Mouse (Mus musculus) left cerebral cortex, adult 8-10 months (tissue): ENCODE data around the gene Ugt1a6a. TPM values are rescaled to one million over a fixed set of nuclear protein-coding genes. Genes with fewer than 3 reads are reported as not detected.
A peak's percentile ranks its signal among the peaks of the same experiment; 100 is the strongest.

ENCODE experiments used
- DNase-seq, 2 experiments: peaks; one replicate each; pipeline ENCODE4 v3.0.0; 2022; ENCODE audit warnings: low spot score in 2 of 2
- total RNA-seq, 4 experiments: library from RNA; stranded (reverse); gene quantifications; 2 replicates each; pipeline ENCODE4 v1.2.4; 2022

Gene Ugt1a6a
- total RNA-seq, 4 experiments from 2014 or later, result 1.3 to 2.5 (median 2.0) TPM

- peak in 1 of 2 experiments; percentile 19 for DNase-seq
Observed at GRCm38 (mm10) chr1:88228121-88228520, 93.5 kb downstream of the Ugt1a6a start.

- DNase-seq, result no peak
Observed at GRCm38 (mm10) chr1:88229566-88229965, 95.0 kb downstream of the Ugt1a6a start.

GRCm38 (mm10) chr1:88229986-88230385 is 95.4 kb downstream of the Ugt1a6a start:
- no peak for DNase-seq

GRCm38 (mm10) chr1:88230421-88230820 is 95.8 kb downstream of the Ugt1a6a start:
- DNase-seq, result no peak

- no peak for DNase-seq
Observed at GRCm38 (mm10) chr1:88230981-88231802, 96.6 kb downstream of the Ugt1a6a start.

GRCm38 (mm10) chr1:88231803-88232499 is 97.3 kb downstream of the Ugt1a6a start:
- no peak for DNase-seq

- DNase-seq, result no peak
Observed at GRCm38 (mm10) chr1:88232664-88233380, 98.2 kb downstream of the Ugt1a6a start.

- no peak for DNase-seq
Observed at GRCm38 (mm10) chr1:88233421-88234247, 99.0 kb downstream of the Ugt1a6a start.

- DNase-seq, result no peak
Observed at GRCm38 (mm10) chr1:88234248-88234610, 99.6 kb downstream of the Ugt1a6a start.

- DNase-seq, result no peak
Observed at GRCm38 (mm10) chr1:88234646-88235045, 100.0 kb downstream of the Ugt1a6a start.

GRCm38 (mm10) chr1:88235046-88235893 is 100.7 kb downstream of the Ugt1a6a start:
- DNase-seq, result no peak

GRCm38 (mm10) chr1:88235894-88236415 is 101.3 kb downstream of the Ugt1a6a start:
- DNase-seq, result no peak

- no peak for DNase-seq
Observed at GRCm38 (mm10) chr1:88237311-88237710, 102.7 kb downstream of the Ugt1a6a start.

GRCm38 (mm10) chr1:88238771-88239170 is 104.2 kb downstream of the Ugt1a6a start:
- DNase-seq, result no peak

GRCm38 (mm10) chr1:88240072-88240471 is 105.5 kb downstream of the Ugt1a6a start:
- DNase-seq, result no peak

- no peak for DNase-seq
Observed at GRCm38 (mm10) chr1:88240579-88240978, 106.0 kb downstream of the Ugt1a6a start.

- DNase-seq, result no peak
Observed at GRCm38 (mm10) chr1:88243861-88244260, 109.3 kb downstream of the Ugt1a6a start.

- DNase-seq, result no peak
Observed at GRCm38 (mm10) chr1:88245881-88246280, 111.3 kb downstream of the Ugt1a6a start.

GRCm38 (mm10) chr1:88246386-88246785 is 111.8 kb downstream of the Ugt1a6a start:
- no peak for DNase-seq

GRCm38 (mm10) chr1:88247660-88248059 is 113.1 kb downstream of the Ugt1a6a start:
- DNase-seq, result no peak
